Mouse (Mus musculus) right cerebral cortex, postnatal 10 days (tissue): ENCODE data around the gene Rrp1b.

Experiments used
- DNase-seq, 2 experiments: peaks; one replicate each; pipeline ENCODE4 v3.0.0; 2021; ENCODE audit warnings: low spot score in 2 of 2

Rrp1b gene

DNA sequence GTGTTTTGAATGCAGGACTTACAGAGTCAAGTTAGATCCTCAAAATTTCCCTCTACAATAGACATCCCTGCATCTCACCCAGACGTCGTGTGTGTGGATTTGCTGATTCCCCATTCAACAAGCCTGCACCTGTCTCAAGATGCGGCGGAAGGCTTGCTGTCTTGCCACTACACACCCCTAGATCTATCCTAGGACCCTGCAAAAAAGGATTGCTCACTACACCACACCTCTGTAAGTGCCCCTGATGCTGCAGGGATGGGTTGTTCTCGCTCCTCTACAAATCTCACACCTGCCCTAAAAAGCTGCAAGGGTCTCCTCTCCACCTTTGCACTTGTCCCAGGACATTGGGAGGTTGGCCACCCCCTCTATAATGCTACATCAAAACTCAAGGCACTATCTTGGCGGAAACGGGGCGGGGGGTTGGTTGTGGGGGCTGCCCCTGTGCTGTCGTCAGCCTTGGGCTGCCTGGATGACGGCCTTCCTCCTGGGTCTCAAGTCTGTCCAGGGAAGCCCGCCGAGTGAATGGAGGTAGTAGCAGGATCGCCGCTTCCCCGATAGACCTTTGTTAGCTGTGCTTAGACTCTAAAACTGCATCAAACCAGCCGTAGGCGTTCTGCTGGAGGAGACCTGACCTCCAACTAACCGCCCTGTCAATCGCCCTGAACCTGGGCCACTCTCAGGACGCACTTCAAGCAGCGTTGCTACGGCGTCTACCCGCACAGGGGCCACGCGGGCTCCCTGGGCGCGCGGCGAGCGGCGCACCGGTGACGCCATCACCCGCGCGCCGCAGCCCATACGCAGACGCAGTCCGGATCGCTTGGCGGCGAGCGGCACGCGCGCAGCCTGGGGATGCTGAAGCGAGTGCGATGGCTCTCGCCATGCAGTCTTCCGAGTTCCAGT lies at the start of gene Rrp1b, which contains the start of gene Hsf2bp:
Gene Rrp1b (plus strand): TSS at position 492 of the 900 bp plus-strand sequence.
Gene Hsf2bp (minus strand): TSS at position 741 of the 900 bp plus-strand sequence.
- DNase-seq, result peak; percentile 85 to 87

GRCm38 (mm10) chr17:31986915-31987314 lies 49.0 kb upstream of the Rrp1b start:
- DNase-seq, result no peak

GRCm38 (mm10) chr17:31989035-31989434 lies 46.9 kb upstream of the Rrp1b start:
- no peak for DNase-seq

GRCm38 (mm10) chr17:31992004-31992403 lies 43.9 kb upstream of the Rrp1b start:
- no peak for DNase-seq

- DNase-seq, result no peak
Measured at GRCm38 (mm10) chr17:31993354-31993753, 42.5 kb upstream of the Rrp1b start.

GRCm38 (mm10) chr17:31994132-31994531 lies 41.8 kb upstream of the Rrp1b start:
- no peak for DNase-seq

DNA sequence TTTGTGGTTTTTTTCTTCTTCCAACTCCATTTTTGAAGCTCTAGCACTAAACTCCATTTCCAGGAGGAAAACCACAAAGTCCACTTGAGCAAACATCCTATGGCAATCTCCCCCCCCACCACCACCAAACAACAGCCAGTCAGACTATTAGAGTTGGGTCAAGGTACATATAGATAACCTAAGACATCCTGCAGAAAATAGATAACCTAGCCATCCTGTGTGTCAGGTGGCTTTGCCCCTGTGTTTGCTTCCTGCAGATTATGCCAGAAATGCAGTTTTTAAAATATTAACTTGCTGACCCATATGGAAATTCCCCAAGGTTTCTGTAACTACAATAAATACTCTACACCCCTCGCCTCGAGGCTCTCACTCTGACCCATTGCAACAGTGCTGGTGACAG lies 40.1 kb upstream of the Rrp1b start:
- no peak for DNase-seq

- DNase-seq, result no peak
Measured at GRCm38 (mm10) chr17:31996331-31996730, 39.6 kb upstream of the Rrp1b start.

DNA sequence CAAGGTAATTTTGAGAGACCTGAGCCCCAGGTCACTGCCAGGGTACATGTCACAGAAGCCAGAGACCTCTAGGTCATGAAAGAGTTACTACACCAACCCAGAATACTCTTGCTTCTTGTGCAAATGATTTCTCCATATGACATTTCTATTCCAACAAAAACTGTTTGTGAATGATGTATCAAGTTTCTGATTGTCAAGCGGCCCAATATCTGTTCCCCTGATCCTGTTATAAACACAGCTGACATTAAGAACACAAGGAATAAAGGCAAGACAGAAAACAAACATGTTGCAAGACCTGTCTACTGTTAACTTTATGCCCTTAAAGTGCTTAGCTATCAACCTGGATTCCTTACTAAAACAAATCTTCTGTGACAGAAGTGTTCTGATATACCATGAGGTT lies 37.5 kb upstream of the Rrp1b start:
- DNase-seq, result no peak

DNA sequence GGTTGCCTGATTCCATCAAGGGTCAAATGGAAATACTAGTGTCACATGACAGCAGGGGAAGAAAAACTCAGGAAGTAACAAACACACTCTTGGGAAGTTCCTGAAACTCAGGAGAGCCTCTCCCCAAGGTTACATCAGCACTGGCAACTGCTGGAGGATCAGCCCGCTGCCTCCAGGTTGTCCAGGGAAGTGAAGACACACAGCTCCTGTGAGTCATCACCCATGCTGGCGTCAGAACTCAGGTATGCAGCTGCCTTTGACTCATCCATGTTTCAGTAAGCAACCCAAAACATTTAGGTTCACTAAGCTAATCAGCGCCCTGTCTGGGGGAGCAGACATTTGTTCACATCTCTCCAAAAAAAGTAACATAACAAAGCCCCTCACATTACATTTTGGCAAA lies 32.6 kb upstream of the Rrp1b start:
- no peak for DNase-seq

DNA sequence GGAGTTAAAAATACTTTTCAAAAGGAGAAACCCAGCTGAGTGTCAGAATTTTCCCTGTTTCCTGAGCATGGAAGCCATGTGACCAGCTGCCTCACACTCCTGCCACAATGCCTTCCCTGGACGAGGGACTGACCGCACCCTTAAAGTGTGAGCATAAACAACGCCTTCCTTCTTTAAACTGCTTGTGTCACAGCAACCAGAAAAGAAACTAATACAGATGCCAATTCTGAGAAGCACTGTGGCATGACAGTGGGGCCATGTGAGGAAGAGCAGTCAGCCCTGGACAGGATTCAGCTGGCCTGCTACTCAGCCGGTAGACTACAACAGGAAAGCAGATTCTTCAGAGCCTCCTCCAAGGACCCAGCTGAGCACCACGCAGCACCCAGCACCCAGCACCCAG lies 29.1 kb upstream of the Rrp1b start:
- no peak for DNase-seq

DNA sequence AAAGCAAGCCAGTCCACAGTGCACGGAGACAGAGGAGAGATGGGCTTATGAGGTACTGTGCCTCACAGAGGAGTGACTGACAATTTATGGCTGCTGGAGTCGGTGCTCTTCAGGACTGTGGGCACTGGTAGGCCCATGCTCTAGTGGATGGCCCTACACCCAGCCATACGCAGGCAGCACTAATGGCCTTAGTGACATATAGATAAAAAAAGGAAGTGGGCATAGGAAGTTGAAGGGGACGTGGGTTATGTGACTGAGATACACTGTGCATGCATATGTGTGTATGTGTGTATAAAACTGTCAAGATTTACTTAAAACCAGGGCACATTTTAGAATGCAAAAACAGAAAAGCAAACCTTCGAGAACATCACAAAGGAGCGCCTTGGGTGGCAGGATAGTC lies 24.2 kb upstream of the Rrp1b start:
- DNase-seq, result no peak

DNA sequence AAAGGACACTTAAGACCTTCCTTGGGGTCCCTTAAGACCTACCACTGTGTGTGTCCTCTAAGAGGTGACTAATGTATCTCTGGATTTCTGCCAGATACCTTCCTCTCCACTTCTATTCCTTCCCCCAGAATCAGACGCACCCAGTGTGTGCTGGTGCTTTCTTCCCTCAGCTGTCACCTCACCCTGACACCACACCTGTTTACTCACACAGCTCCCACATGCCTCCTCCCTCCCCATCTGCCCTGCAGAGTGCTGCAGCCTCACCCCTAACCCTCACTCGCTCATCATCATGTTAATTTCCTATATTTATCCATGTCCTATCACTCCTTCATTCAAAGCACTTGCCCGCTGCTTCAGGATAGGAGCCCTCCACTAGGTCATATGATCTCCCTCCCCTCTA lies 23.6 kb upstream of the Rrp1b start:
- DNase-seq, result no peak

GRCm38 (mm10) chr17:32013659-32014058 lies 22.2 kb upstream of the Rrp1b start:
- DNase-seq, result no peak

DNA sequence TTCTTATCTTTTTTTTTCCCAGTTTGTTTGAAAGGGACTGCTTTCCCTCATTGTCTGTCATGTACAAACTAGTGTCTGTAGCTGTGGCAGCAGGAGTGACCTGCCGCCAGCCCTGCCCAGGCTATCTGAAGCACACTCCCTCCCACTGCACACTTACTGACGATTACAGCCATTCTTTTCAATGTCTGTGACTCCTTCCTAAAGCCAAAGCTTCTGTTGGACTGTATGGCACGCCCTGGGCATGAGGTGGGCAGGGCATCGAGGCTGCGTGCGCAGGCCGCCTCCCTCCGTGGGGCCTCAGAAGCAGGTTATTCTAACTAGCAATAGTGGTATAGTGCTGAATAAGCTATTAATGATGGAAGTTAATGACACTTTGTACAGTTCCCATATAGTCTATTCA lies 19.4 kb upstream of the Rrp1b start:
- DNase-seq, result no peak

DNA sequence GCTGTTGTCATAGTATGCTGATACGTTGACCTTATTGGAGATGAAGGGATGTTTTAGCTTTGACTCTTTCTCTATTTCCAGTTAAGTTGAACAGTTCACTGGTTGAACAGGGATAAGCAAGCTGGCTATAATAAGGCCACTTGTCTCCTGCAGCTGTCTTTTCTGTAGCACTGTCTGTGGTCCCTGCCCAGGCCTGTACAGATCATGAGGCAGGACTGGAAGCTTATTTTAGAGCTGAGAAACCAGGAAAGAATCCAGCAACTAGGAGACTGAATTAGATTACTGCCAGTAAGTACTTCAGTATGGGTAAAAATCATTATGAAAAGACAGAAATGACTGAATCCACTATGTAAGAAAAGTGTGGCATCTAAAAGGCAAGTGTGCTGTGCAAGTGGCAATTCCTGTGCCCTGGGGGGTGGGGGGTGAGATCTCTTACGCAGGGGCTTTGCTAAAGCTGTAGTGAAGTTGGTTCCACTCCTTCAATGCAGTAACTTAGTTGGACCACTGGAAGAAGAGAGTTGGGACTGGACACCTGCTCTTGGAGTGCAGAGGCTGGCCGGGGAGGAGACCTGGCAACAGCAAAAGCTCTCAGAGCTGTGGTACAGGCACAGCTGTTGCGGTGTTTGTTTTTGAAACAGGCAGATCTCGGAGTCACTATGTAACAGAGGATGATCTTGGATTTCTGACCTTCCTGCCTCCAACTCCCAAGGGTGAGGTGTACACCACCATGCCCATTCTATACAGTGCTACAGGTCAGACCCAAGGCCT lies 17.6 kb upstream of the Rrp1b start:
- peak in 1 of 2 experiments; percentile 46 for DNase-seq

DNA sequence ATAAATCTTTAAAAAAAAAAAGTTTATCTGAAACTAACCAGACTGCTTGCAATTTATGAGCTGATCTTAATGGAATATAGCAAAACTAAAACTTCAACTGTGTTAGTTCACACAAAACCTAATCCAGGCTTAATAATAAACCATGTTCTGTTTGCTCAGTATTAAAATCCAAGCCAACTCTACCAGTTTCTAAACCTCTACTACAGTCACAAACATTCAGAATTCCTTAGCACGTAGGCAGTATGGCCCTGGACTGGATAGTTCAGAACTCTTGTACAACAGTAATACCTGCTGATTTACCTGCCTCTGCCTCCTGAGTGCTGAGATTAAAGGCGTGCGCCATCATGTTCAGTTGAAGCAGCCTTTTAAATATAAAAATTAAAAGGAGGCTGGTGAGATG lies 13.9 kb upstream of the Rrp1b start:
- DNase-seq, result no peak

- DNase-seq, result no peak
Measured at GRCm38 (mm10) chr17:32022551-32022950, 13.3 kb upstream of the Rrp1b start.

DNA sequence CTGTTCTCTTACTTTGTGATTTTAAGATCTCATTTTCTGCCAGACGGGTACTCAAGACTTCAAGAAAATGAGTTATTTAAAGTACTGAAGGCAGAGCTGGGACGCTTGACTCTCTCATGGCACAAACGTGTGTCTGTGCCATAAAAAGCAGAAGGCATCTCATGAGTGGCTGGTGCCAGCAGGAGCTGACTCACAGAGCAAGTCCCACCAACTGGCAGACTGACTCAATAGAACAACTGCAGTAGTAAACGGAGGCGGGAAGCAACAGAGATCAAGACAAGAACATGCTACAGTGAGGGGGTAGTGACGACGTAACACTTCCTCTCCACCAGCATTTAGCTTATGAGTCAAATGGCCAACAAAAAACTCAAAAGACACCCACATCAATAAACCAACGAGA lies 12.8 kb upstream of the Rrp1b start:
- DNase-seq, result peak; percentile 77 to 90

DNA sequence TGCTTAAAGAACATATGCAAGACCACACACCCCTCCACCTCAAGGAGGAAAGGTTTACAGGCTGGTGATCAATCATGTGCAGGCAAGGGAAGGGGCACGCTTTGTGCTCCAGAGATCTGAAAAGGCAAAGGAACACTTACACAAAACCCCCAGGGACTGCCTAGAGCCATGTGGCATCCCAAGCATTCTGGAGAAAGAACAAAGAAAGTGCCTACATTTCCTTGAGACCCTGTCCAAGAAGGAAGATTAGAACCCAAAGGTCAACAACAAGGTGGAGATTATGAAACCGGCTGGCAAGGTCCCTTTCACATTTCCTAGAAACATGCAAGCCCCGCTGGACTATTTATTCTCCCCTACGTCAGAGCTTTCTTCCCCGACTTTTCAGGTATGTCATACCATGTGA lies 11.2 kb upstream of the Rrp1b start:
- DNase-seq, result no peak

DNA sequence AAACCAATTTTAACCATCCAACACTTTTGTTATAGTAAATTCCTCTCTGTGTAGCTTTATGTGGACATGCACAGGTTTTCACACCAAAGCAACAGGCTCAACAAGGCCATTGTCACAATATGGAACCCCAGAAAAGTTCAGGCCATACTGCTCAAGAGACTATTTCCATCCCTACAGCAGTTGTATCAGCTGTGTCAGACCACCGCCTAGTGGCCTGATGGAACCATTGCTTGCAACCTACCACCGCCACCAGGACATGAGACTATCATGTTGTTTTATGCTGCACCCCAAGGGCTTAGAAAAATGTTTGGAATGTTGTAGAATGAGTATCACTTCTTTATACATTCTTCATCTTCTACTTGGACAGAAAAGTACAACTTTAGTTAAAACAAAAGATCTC lies 10.5 kb upstream of the Rrp1b start:
- peak; percentile 79 to 80 for DNase-seq

- peak; percentile 43 to 63 for DNase-seq
Measured at GRCm38 (mm10) chr17:32027666-32028065, 8.2 kb upstream of the Rrp1b start.

DNA sequence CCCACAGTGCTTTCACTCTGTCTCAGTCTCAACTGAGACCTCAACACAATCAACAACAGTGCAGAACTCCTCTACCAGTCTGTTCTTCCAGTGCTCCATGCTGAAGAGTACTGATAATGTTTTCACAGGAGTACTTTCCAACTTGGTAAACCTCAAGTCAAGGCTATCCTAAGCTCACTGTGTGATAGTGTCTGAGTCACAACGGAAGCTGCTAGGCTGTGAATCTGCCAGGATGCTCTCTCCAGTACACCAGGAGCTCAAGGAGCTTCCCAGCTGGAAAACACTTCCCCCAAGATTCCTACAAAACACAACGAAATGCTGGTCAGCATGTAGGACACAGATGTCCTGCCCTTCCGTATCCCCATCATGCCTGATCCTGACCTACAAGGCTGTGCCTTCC lies 7.6 kb upstream of the Rrp1b start:
- no peak for DNase-seq
